11 mouse cellular contexts compared by ENCODE assay signal in genomic region chr1:90999911-91000601, GRCm38 (mm10). TPM values are rescaled to one million over a fixed set of nuclear protein-coding genes. Genes with fewer than 3 reads are reported as not detected.
DNase-seq lines count a peak whose midpoint lies in the region; ATAC-seq and TF ChIP-seq lines count a peak whose summit lies in the region.
"Had no signal": no experiment of that assay in that cellular context is flagged by ENCODE, and none has a peak within 500 bp of the region (broad histone marks: within the 10 kb centered on the region; RNA-seq: fewer than 3 reads in every experiment).

No protein-coding gene starts in this region.

- no peak overlapping the region for H3K27ac ChIP-seq in kidney, embryonic 15.5 days
- H3K27ac ChIP-seq in forebrain, embryonic 11.5 days (ENCODE audit: low read depth, low read length), result no peak overlapping the region
- no peak overlapping the region for H3K27ac ChIP-seq in hindbrain, embryonic 15.5 days (replicated peaks)
- H3K27ac ChIP-seq in midbrain, postnatal 0 days (ENCODE audit: low read depth, low read length), result no peak overlapping the region

- H3K4me2 ChIP-seq in kidney, embryonic 15.5 days, result peak overlapping the region; percentile 98
- H3K4me2 ChIP-seq in forebrain, embryonic 11.5 days (ENCODE audit: low read depth, low read length, severe bottlenecking), result peak overlapping the region; percentile 99; the same call in 1 of the 2 replicates
- H3K4me2 ChIP-seq in hindbrain, embryonic 15.5 days, result peak overlapping the region; percentile 90
- peak overlapping the region; percentile 86 for H3K4me2 ChIP-seq in midbrain, postnatal 0 days (ENCODE audit: low read depth, low read length, poor library complexity, severe bottlenecking)

- H3K9ac ChIP-seq in kidney, embryonic 15.5 days, result no peak overlapping the region
- H3K9ac ChIP-seq in forebrain, embryonic 11.5 days (ENCODE audit: low read length), result no peak overlapping the region
- H3K9ac ChIP-seq in hindbrain, embryonic 15.5 days, result no peak overlapping the region
- H3K9ac ChIP-seq in midbrain, postnatal 0 days (replicated peaks; ENCODE audit: low read length, poor library complexity, severe bottlenecking), result peak overlapping the region; percentile 87; the same call in 1 of the 2 replicates

- WGBS in kidney, embryonic 15.5 days, result 60% methylated on average over 10 of the region's 10 CpGs
- 77% methylated on average over 10 of the region's 10 CpGs for WGBS in forebrain, embryonic 11.5 days
- 65% methylated on average over 10 of the region's 10 CpGs for WGBS in hindbrain, embryonic 15.5 days
- 64% methylated on average over 10 of the region's 10 CpGs for WGBS in midbrain, postnatal 0 days

- no peak for DNase-seq in kidney, adult 11 months
- DNase-seq in forebrain, embryonic 11.5 days (ENCODE audit: low spot score), result no peak
- no peak for DNase-seq in midbrain, postnatal 0 days (ENCODE audit: low spot score)
- no peak for DNase-seq in kidney, postnatal 10 days
- DNase-seq in urinary bladder, adult 2 months (ENCODE audit: low spot score), result no peak
- DNase-seq in kidney, adult 9 months, result no peak

- peaks cover 19% of the 10 kb centered on the region for H3K4me1 ChIP-seq in kidney, embryonic 15.5 days
- peaks cover 7% of the 10 kb centered on the region; the same call in 1 of the 2 replicates for H3K4me1 ChIP-seq in forebrain, embryonic 11.5 days (replicated peaks; ENCODE audit: control insufficient read depth, insufficient read depth, low read length)
- peaks cover 29% of the 10 kb centered on the region for H3K4me1 ChIP-seq in hindbrain, embryonic 15.5 days (replicated peaks)
- peaks cover 12% of the 10 kb centered on the region; the same call in 1 of the 2 replicates for H3K4me1 ChIP-seq in midbrain, postnatal 0 days (ENCODE audit: insufficient read depth, low read length)

- no peak for ATAC-seq in kidney, embryonic 15.5 days (replicated peaks; ENCODE audit: low FRiP score)
- ATAC-seq in forebrain, embryonic 11.5 days (replicated peaks; ENCODE audit: low FRiP score), result no peak
- 0 out of 2 replicates have a peak, but pooled peaks have one; percentile 4 for ATAC-seq in hindbrain, embryonic 15.5 days (ENCODE audit: low FRiP score, low read depth)
- ATAC-seq in midbrain, postnatal 0 days (ENCODE audit: low FRiP score), result no peak

- H3K9me3 ChIP-seq in kidney, embryonic 15.5 days (replicated peaks), result peaks cover 3% of the 10 kb centered on the region; the same call in 1 of the 2 replicates
- no peaks in the 10 kb centered on the region; the same call in 1 of the 2 replicates for H3K9me3 ChIP-seq in forebrain, embryonic 11.5 days (ENCODE audit: control insufficient read depth, low read length)
- H3K9me3 ChIP-seq in hindbrain, embryonic 15.5 days, result no peaks in the 10 kb centered on the region
- no peaks in the 10 kb centered on the region for H3K9me3 ChIP-seq in midbrain, postnatal 0 days (ENCODE audit: low read length)

- TF ChIP-seq CTCF in midbrain, postnatal 0 days (IDR thresholded peaks at IDR 0.05), result no peak

- H3K36me3 ChIP-seq in kidney, embryonic 15.5 days, result no peaks in the 10 kb centered on the region
- H3K36me3 ChIP-seq in forebrain, embryonic 11.5 days (ENCODE audit: control insufficient read depth, insufficient read depth, low read length), result no peaks in the 10 kb centered on the region
- no peaks in the 10 kb centered on the region for H3K36me3 ChIP-seq in hindbrain, embryonic 15.5 days
- no peaks in the 10 kb centered on the region for H3K36me3 ChIP-seq in midbrain, postnatal 0 days (ENCODE audit: insufficient read depth, low read length)

- H3K27me3 ChIP-seq in kidney, embryonic 15.5 days, result no peaks in the 10 kb centered on the region
- H3K27me3 ChIP-seq in forebrain, embryonic 11.5 days (ENCODE audit: control insufficient read depth, insufficient read depth, low read length), result no peaks in the 10 kb centered on the region; the same call in 1 of the 2 replicates
- no peaks in the 10 kb centered on the region for H3K27me3 ChIP-seq in hindbrain, embryonic 15.5 days
- no peaks in the 10 kb centered on the region for H3K27me3 ChIP-seq in midbrain, postnatal 0 days (ENCODE audit: insufficient read depth, low read length)

- H3K4me3 ChIP-seq in kidney, embryonic 15.5 days (replicated peaks), result peak overlapping the region; percentile 83
- no peak overlapping the region for H3K4me3 ChIP-seq in forebrain, embryonic 11.5 days (ENCODE audit: low read depth, low read length)
- peak overlapping the region; percentile 62 for H3K4me3 ChIP-seq in hindbrain, embryonic 15.5 days
- peak overlapping the region; percentile 87 for H3K4me3 ChIP-seq in midbrain, postnatal 0 days (ENCODE audit: low read depth, low read length)

RNA-seq across cellular contexts. Expression of gene Lrrfip1, which starts 1.5 kb away (rescaled TPM):
- polyA plus RNA-seq in kidney, embryonic 15.5 days (2015; fragmentation: Nextera tagmentation; extraction: Ambion mirVana), result 42.6 and 43.9 TPM in 2 replicates
- polyA plus RNA-seq in forebrain, embryonic 11.5 days (2014; fragmentation: Nextera tagmentation; extraction: Ambion mirVana), result 21.4 and 22.1 TPM in 2 replicates
- 39.0 and 41.5 TPM in 2 replicates for polyA plus RNA-seq in hindbrain, embryonic 15.5 days (2015; fragmentation: Nextera tagmentation; extraction: Ambion mirVana)
- 26.7 and 34.2 TPM in 2 replicates for total RNA-seq in midbrain, postnatal 0 days (2014; rRNA removed)
- 41.4 and 48.9 TPM in 2 replicates for polyA plus RNA-seq in midbrain, postnatal 0 days (2015; fragmentation: Nextera tagmentation; extraction: Ambion mirVana)
- 125 and 127 TPM in 2 replicates for polyA plus RNA-seq in urinary bladder, adult 2 months (2012; rRNA removed)

RNA-seq across cellular contexts. Expression of gene Rab17, which starts 30.6 kb away (rescaled TPM):
- polyA plus RNA-seq in kidney, embryonic 15.5 days (2015; fragmentation: Nextera tagmentation; extraction: Ambion mirVana), result 8.3 and 9.6 TPM in 2 replicates
- not detected in 2 replicates for polyA plus RNA-seq in forebrain, embryonic 11.5 days (2014; fragmentation: Nextera tagmentation; extraction: Ambion mirVana)
- polyA plus RNA-seq in hindbrain, embryonic 15.5 days (2015; fragmentation: Nextera tagmentation; extraction: Ambion mirVana), result 0.10 and 0.17 TPM in 2 replicates
- not detected in 2 replicates for total RNA-seq in midbrain, postnatal 0 days (2014; rRNA removed)
- 0.26 and 0.37 TPM in 2 replicates for polyA plus RNA-seq in midbrain, postnatal 0 days (2015; fragmentation: Nextera tagmentation; extraction: Ambion mirVana)
- 4.2 and 6.0 TPM in 2 replicates for polyA plus RNA-seq in urinary bladder, adult 2 months (2012; rRNA removed)
- total RNA-seq: neutrophil, adult 5-6 weeks had no signal

RNA-seq across cellular contexts. Expression of gene Prlh, which starts 47.1 kb away (rescaled TPM):
- polyA plus RNA-seq in kidney, embryonic 15.5 days (2015; fragmentation: Nextera tagmentation; extraction: Ambion mirVana), result not detected in 2 replicates
- not detected in 2 replicates for polyA plus RNA-seq in forebrain, embryonic 11.5 days (2014; fragmentation: Nextera tagmentation; extraction: Ambion mirVana)
- not detected in 2 replicates for polyA plus RNA-seq in hindbrain, embryonic 15.5 days (2015; fragmentation: Nextera tagmentation; extraction: Ambion mirVana)
- total RNA-seq in midbrain, postnatal 0 days (2014; rRNA removed), result not detected in 2 replicates
- not detected in 2 replicates for polyA plus RNA-seq in midbrain, postnatal 0 days (2015; fragmentation: Nextera tagmentation; extraction: Ambion mirVana)
- polyA plus RNA-seq in urinary bladder, adult 2 months (2012; rRNA removed), result not detected in 2 replicates
- total RNA-seq: CH12.LX; granulocyte monocyte progenitor cell, adult 5-6 weeks; neutrophil, adult 5-6 weeks had no signal
